Mouse (Mus musculus) neural tube, embryonic 11.5 days (tissue): ENCODE data around the gene Srgap1. TPM values are rescaled to one million over a fixed set of nuclear protein-coding genes. Genes with fewer than 3 reads are reported as not detected.

Experiments used
- ATAC-seq: fragments of 200-750 bp; cut with Nextera tagmentation; 2 replicates; pipeline ENCODE4 v1.8.0; 2017; ENCODE audit warnings: moderate number of reproducible peaks, mild to moderate bottlenecking, moderate TSS enrichment, moderate library complexity; ENCODE audit not compliant: insufficient read depth, low FRiP score, low TSS enrichment
- DNase-seq: peaks from one replicate; pipeline ENCODE4 v3.0.0-alpha.2; 2015; ENCODE audit warnings: low spot score
- H3K27ac ChIP-seq: fragments of 300-500 bp; sonication (generic); 2 replicates; pipeline ENCODE4 v1.5.1; 2014; ENCODE audit warnings: low read depth, mild to moderate bottlenecking, low read length
- H3K27me3 ChIP-seq: fragments of 300-500 bp; sonication (generic); 2 replicates; pipeline ENCODE4 v1.6.1; 2014; ENCODE audit warnings: mild to moderate bottlenecking, low read length, mixed read lengths; ENCODE audit not compliant: control insufficient read depth, insufficient read depth
- H3K36me3 ChIP-seq: fragments of 300-500 bp; sonication (generic); 2 replicates; pipeline ENCODE4 v1.6.1; 2014; ENCODE audit warnings: mild to moderate bottlenecking, low read length, moderate library complexity, mixed read lengths; ENCODE audit not compliant: control insufficient read depth, insufficient read depth
- H3K4me1 ChIP-seq: fragments of 300-500 bp; sonication (generic); 2 replicates; pipeline ENCODE4 v1.6.1; 2014; ENCODE audit warnings: low read length, mixed read lengths; ENCODE audit not compliant: control insufficient read depth, insufficient read depth
- H3K4me2 ChIP-seq: fragments of 300-500 bp; sonication (generic); 2 replicates; pipeline ENCODE4 v1.6.1; 2014; ENCODE audit warnings: low read depth, mild to moderate bottlenecking, moderate library complexity
- H3K4me3 ChIP-seq: fragments of 300-500 bp; sonication (generic); 2 replicates; pipeline ENCODE4 v1.5.1; 2014; ENCODE audit warnings: low read depth, low read length
- H3K9ac ChIP-seq: fragments of 300-500 bp; sonication (generic); 2 replicates; pipeline ENCODE4 v1.6.1; 2014; ENCODE audit warnings: mild to moderate bottlenecking, low read length
- H3K9me3 ChIP-seq: fragments of 300-500 bp; sonication (generic); 2 replicates; pipeline ENCODE4 v1.6.1; 2016; ENCODE audit warnings: low read length; ENCODE audit not compliant: control insufficient read depth
- WGBS: fragments of 180-500 bp; shearing (Covaris S2); extraction: QIAGEN DNeasy Blood & Tissue Kit; methylation state at CpG from one replicate; pipeline ENCODE4 v1.1.7; 2014; 5-methylcytosine and 5-hydroxymethylcytosine counted together
- polyA plus RNA-seq: library from polyadenylated mRNA; unstranded; fragments of >200 nt; fragmentation: Nextera tagmentation; extraction: Ambion mirVana; gene quantifications from 2 replicates; pipeline ENCODE4 v1.2.1, GENCODE M21; 2014

Srgap1 gene
- polyA plus RNA-seq, 1 experiment from 2014 or later = 11.0 TPM

GRCm38 (mm10) chr10:121953041-121953440 lies 94.1 kb downstream of the Srgap1 start:
- WGBS = 84% methylated on average over 5 of the region's 5 CpGs
- H3K36me3 ChIP-seq = no peaks in the 10 kb centered on the region
- H3K27me3 ChIP-seq = no peaks in the 10 kb centered on the region

GRCm38 (mm10) chr10:121946173-121946572 lies 100.9 kb downstream of the Srgap1 start:
- Histone ChIP-seq H3K4me1 (no peaks in the 10 kb centered on the region), H3K9ac (no peak overlapping the region), H3K4me3 (no peak overlapping the region), H3K4me2 (no peak overlapping the region), H3K27ac (no peak overlapping the region), H3K9me3 (no peaks in the 10 kb centered on the region), H3K27me3 (no peaks in the 10 kb centered on the region), H3K36me3 (no peaks in the 10 kb centered on the region)
- no peak for ATAC-seq
- DNase-seq = no peak
- 93% methylated on average over 8 of the region's 8 CpGs for WGBS

More at GRCm38 (mm10) chr10:121953041-121953440, 94.1 kb downstream of the Srgap1 start:
- Histone ChIP-seq H3K4me1 (no peaks in the 10 kb centered on the region; the same call in 1 of the 2 replicates), H3K27ac (no peak overlapping the region), H3K9ac (no peak overlapping the region), H3K4me3 (no peak overlapping the region), H3K9me3 (no peaks in the 10 kb centered on the region), H3K4me2 (no peak overlapping the region)
- ATAC-seq = no peak
- DNase-seq = no peak

- H3K9me3 ChIP-seq = no peaks in the 10 kb centered on the region
- H3K4me3 ChIP-seq = no peak overlapping the region
- no peaks in the 10 kb centered on the region for H3K4me1 ChIP-seq
- ATAC-seq (no peak), DNase-seq (no peak)
- no peak overlapping the region for H3K9ac ChIP-seq
- H3K36me3 ChIP-seq = no peaks in the 10 kb centered on the region
- no peak overlapping the region for H3K27ac ChIP-seq
- no peak overlapping the region for H3K4me2 ChIP-seq
- WGBS = 95% methylated on average over 14 of the region's 14 CpGs
- no peaks in the 10 kb centered on the region for H3K27me3 ChIP-seq
These were observed 115.2 kb downstream of the Srgap1 start for GRCm38 (mm10) chr10:121931909-121932308.

GRCm38 (mm10) chr10:121926094-121926493 lies 121.0 kb downstream of the Srgap1 start:
- ATAC-seq = no peak
- no peaks in the 10 kb centered on the region for H3K36me3 ChIP-seq
- no peak overlapping the region for H3K4me3 ChIP-seq
- 79% methylated on average over 3 of the region's 3 CpGs for WGBS
- no peak overlapping the region for H3K4me2 ChIP-seq
- H3K27me3 ChIP-seq = no peaks in the 10 kb centered on the region
- H3K4me1 ChIP-seq = no peaks in the 10 kb centered on the region
- no peak for DNase-seq
- H3K9ac ChIP-seq = no peak overlapping the region
- no peaks in the 10 kb centered on the region for H3K9me3 ChIP-seq
- H3K27ac ChIP-seq = no peak overlapping the region

GRCm38 (mm10) chr10:121919016-121919415 lies 128.1 kb downstream of the Srgap1 start:
- ATAC-seq = no peak
- 75% methylated on average over 8 of the region's 8 CpGs for WGBS

GRCm38 (mm10) chr10:121918579-121918978 lies 128.5 kb downstream of the Srgap1 start:
- WGBS = 78% methylated on average over 3 of the region's 3 CpGs
- no peak for ATAC-seq
- DNase-seq = no peak
- H3K9ac ChIP-seq = no peak overlapping the region
- H3K36me3 ChIP-seq = no peaks in the 10 kb centered on the region
- no peak overlapping the region for H3K27ac ChIP-seq
- H3K4me2 ChIP-seq = no peak overlapping the region
- no peaks in the 10 kb centered on the region for H3K9me3 ChIP-seq
- no peaks in the 10 kb centered on the region for H3K27me3 ChIP-seq
- no peaks in the 10 kb centered on the region for H3K4me1 ChIP-seq
- no peak overlapping the region for H3K4me3 ChIP-seq

More at GRCm38 (mm10) chr10:121919016-121919415, 128.1 kb downstream of the Srgap1 start:
- Histone ChIP-seq H3K4me3 (no peak overlapping the region), H3K4me2 (no peak overlapping the region), H3K4me1 (no peaks in the 10 kb centered on the region), H3K27me3 (no peaks in the 10 kb centered on the region), H3K9me3 (no peaks in the 10 kb centered on the region), H3K9ac (no peak overlapping the region), H3K27ac (no peak overlapping the region), H3K36me3 (no peaks in the 10 kb centered on the region)
- no peak for DNase-seq

GRCm38 (mm10) chr10:121915530-121915929 lies 131.6 kb downstream of the Srgap1 start:
- H3K9me3 ChIP-seq = no peaks in the 10 kb centered on the region
- no peaks in the 10 kb centered on the region for H3K27me3 ChIP-seq
- whole genome bisulfite sequencing = 89% methylated on average over 12 of the region's 12 CpGs
- H3K4me1 ChIP-seq = no peaks in the 10 kb centered on the region
- H3K4me3 ChIP-seq = no peak overlapping the region
- H3K9ac ChIP-seq = no peak overlapping the region
- ATAC-seq (no peak), DNase-seq (no peak)
- H3K27ac ChIP-seq = no peak overlapping the region
- H3K36me3 ChIP-seq = no peaks in the 10 kb centered on the region
- H3K4me2 ChIP-seq = no peak overlapping the region

- no peaks in the 10 kb centered on the region for H3K36me3 ChIP-seq
- no peak overlapping the region for H3K4me3 ChIP-seq
- WGBS = 58% methylated on average over 1 of the region's 1 CpGs
- no peak overlapping the region for H3K27ac ChIP-seq
- H3K9me3 ChIP-seq = no peaks in the 10 kb centered on the region
- ATAC-seq = no peak
- no peaks in the 10 kb centered on the region for H3K4me1 ChIP-seq
- DNase-seq = no peak
- H3K27me3 ChIP-seq = no peaks in the 10 kb centered on the region
- no peak overlapping the region for H3K4me2 ChIP-seq
- no peak overlapping the region for H3K9ac ChIP-seq
These were observed 143.0 kb downstream of the Srgap1 start for GRCm38 (mm10) chr10:121904137-121904536.

GRCm38 (mm10) chr10:121902651-121903050 lies 144.5 kb downstream of the Srgap1 start:
- Histone ChIP-seq H3K4me1 (no peaks in the 10 kb centered on the region), H3K9ac (no peak overlapping the region), H3K36me3 (no peaks in the 10 kb centered on the region), H3K27me3 (no peaks in the 10 kb centered on the region), H3K27ac (no peak overlapping the region), H3K4me3 (no peak overlapping the region), H3K9me3 (no peaks in the 10 kb centered on the region), H3K4me2 (no peak overlapping the region)
- DNase-seq = no peak
- ATAC-seq = no peak
- 92% methylated on average over 8 of the region's 8 CpGs for WGBS
